Mouse (Mus musculus): ENCODE results near the gene Ddah2. TPM values are rescaled to one million over a fixed set of nuclear protein-coding genes. Genes with fewer than 3 reads are reported as not detected.
A peak's percentile ranks its signal among the peaks of the same experiment; 100 is the strongest.

The Ddah2 gene
- total RNA-seq, 2 experiments from 2014 or later = 13.7 to 15.8 TPM

DNA sequence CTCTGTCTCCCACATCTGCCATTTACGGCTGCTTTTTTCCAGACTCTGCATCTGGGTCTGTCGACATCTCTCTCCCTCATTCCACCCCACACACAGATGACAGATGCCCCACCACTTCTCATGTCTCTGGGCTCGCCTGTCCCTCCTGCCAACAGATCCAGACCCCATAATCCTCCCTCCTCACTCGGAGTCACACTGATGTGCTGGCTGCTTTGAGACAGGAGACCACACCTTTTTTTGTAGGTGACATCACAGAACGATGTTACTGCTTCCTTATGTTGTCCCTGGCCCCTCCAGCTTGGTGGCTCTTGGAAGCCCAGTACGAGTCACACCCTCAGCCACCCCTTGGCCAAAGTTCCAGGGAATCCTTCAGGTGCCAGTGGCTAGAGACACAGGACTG lies 21.4 kb downstream of the Ddah2 start:
- Histone ChIP-seq H3K4me3 (no peak overlapping the region), H3K27ac (peak overlapping the region; percentile 62; the same call in 1 of the 2 replicates)
- no peak for TF ChIP-seq CTCF (conservative IDR thresholded peaks at IDR 0.05)
- no peak for DNase-seq (ENCODE audit: low spot score in 2 of 2)

DNA sequence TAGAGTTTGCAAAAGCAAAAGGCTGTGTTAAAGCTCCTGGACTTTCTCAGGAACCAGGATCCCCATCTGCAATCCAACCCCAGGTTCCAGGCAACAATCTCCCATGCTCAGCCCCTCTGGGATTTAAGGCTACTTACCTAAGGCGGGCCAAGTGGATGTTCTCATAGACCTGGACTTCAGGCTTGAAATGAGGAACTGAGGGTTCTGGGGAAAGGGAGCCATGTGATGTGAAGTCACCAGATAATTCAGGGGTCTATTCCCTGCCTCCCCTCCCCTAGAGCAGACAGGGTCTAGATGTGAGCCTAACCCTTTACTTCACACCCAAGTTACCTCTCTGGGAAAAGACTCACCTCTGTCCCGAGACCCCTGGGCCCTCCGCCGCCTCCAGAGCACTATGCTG lies 21.9 kb downstream of the Ddah2 start:
- Histone ChIP-seq H3K4me3 (no peak overlapping the region), H3K27ac (peak overlapping the region; percentile 62; the same call in 1 of the 2 replicates)
- no peak for TF ChIP-seq CTCF (conservative IDR thresholded peaks at IDR 0.05)
- DNase-seq (ENCODE audit: low spot score in 2 of 2) = no peak

DNA sequence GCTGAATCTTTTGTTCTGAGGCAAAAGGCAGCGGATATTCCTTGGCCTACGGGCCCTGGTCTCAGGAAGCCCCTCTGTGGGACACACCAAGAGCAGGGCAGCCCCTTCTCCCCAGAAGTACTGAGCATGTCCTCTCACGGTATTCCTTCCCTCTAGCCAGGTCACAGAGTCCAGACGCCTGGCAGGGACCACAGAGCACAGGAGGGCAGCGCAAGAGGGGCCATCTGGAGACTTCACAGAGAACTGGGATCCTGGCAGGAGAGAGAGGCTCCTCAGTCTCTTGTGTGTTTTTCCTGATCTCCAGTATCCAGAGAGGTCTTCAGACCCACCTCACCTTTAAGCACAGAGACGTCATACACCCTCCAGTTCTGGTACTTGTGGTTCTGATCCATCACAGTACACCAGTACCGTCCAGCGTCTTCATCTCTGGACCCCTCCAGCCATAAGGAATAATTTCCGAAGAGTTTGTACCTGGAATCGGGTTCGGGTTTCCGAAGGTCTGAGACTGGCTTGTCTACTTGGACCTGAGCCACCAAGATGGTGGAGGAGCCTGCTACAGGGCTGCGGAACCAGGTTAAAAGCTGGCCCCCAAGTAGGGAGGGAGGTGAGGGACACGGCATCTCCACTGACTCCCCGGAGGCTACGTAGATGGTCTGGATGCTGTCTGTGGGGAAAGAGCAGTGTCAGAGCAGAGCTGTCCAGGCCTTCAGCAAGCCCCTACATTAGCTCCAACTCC lies 24.2 kb downstream of the Ddah2 start:
- H3K4me3 ChIP-seq = no peak overlapping the region
- H3K27ac ChIP-seq = no peak overlapping the region
- DNase-seq (ENCODE audit: low spot score in 2 of 2) = no peak
- TF ChIP-seq CTCF (conservative IDR thresholded peaks at IDR 0.05) = no peak

DNA sequence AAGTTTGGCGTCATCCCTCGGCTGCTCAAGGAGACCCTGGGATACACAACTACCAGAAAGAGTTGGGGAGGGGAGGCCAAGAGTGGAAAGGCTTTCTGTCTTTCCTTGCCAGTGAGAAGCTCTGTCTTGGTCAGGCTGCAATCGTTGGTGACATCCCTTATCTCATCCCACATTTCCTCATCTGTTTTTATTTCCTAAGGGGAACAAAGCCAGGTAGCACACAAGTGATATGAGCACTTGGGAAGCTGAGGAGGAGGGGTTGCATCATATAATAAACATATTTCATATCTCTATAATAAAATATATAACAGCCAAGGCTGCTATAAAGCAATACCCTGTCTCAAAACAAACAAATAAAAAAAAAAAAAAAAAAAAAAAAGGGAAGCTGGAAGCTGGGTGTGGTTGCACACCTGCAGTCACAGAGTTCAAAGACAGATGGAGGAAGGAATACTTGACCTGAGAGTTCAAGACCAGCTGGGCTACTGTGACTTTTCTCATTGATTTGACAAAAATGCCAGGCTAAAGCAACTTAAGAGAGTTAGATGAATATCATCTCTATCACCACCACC lies 25.2 kb downstream of the Ddah2 start:
- Histone ChIP-seq H3K27ac (no peak overlapping the region), H3K4me3 (no peak overlapping the region)
- DNase-seq (ENCODE audit: low spot score in 2 of 2) = no peak
- TF ChIP-seq CTCF (conservative IDR thresholded peaks at IDR 0.05) = no peak

DNA sequence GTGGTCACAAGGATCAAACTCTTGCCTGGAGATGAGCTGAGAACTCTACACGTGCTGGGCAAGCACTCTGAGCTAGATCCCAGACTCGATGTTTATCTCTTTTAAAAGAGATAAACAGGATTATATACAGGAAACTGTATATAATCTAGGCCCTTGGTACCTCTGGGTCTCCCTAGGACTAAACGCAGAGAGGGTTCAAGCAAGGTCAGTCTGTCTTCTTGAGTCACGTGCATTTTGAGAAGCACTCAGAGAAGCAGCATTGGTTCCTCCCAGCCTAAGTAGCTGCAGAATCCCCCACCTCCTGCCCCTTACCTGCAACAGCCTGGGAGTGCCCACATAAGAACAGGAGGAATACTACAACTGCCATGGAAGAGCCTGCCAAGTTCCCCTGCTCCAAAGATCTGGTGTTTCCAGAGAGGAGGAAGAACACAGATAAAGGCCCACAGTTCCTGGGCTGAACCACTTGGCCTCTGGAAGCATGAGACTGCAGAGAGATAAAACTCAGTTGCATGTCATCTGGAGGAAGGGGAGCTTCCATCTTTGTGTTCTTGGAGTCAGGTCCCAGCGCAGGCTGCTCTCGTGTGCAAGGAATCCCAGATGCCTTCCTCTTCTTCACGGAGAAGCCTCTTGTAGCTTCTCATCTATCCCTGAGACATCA lies 26.5 kb downstream of the Ddah2 start, which contains the start of gene Ly6g6f:
Gene Ly6g6f, minus strand, starts transcription at position 403 of the 658 bp plus-strand sequence.
- TF ChIP-seq CTCF (conservative IDR thresholded peaks at IDR 0.05) = no peak
- no peak for DNase-seq (ENCODE audit: low spot score in 2 of 2)

DNA sequence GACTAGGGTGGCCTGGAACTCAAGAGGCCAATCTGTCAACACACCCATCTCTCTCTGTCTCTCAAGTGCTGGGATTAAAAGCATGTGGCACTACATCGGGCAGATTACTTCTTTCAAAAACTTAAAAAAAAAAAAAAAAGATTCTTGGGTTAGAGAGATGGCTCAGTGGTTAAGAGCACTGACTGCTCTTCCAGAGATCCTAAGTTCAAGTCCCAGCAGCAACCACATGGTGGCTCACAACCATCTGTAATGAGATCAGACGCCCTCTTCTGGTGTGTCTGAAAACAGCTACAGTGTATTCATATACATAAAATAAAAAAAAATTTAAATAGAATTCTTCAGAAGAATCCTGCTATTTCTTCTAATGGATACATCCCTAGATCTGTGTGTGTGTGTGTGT lies 29.3 kb downstream of the Ddah2 start:
- Histone ChIP-seq H3K27ac (no peak overlapping the region), H3K4me3 (no peak overlapping the region)
- DNase-seq (ENCODE audit: low spot score in 2 of 2) = no peak
- peak; percentile 71 for TF ChIP-seq CTCF (conservative IDR thresholded peaks at IDR 0.05)

More for the DNA sequence above, 26.5 kb downstream of the Ddah2 start, which contains the start of gene Ly6g6f:
- no peak within 1 kb of the TSS for H3K27ac ChIP-seq
- no peak within 1 kb of the TSS for H3K4me3 ChIP-seq

DNA sequence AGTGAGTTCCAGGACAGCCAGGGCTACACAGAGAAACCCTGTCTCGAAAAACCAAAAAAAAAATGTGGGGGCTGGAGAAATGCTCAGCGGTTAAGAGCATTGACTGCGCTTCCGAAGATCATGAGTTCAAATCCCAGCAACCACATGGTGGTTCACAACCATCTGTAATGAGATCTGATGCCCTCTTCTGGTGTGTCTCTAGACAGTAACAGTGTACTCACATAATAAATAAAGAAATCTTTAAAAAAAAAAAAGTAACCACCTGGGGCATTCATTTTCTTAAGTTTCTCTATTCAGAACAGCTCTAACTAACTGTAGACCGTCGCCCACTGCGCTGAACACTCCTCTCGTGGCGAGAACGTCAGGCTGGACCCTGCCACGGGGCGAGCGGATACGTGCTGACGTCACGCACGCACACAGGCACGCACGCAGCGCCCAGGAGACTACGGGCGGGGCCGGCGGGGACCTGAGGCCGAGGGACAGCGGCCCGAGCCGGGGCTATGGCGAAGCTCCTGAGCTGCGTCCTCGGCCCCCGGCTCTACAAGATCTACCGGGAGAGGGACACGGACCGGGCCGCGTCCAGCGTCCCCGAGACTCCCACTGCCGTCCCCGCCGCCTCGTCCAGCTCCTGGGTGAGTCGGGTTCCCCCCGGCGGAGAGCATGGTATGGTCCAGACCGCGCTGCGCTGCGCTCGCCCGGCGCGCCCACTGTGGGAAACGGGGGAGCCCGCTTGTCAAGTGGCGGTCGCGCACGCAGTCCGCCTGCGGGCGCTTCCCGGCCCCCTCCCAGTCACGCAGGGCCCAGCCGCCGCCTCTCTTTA lies 30.2 kb downstream of the Ddah2 start, which contains the start of gene Abhd16a:
Gene Abhd16a, plus strand, starts transcription at position 439 of the 820 bp plus-strand sequence.
- Histone ChIP-seq H3K27ac (peak within 1 kb of the TSS; percentile 100), H3K4me3 (peak within 1 kb of the TSS; percentile 82)
- peak; percentile 61 for TF ChIP-seq CTCF (conservative IDR thresholded peaks at IDR 0.05)
- peak; percentile 93 for DNase-seq (ENCODE audit: low spot score in 2 of 2)

DNA sequence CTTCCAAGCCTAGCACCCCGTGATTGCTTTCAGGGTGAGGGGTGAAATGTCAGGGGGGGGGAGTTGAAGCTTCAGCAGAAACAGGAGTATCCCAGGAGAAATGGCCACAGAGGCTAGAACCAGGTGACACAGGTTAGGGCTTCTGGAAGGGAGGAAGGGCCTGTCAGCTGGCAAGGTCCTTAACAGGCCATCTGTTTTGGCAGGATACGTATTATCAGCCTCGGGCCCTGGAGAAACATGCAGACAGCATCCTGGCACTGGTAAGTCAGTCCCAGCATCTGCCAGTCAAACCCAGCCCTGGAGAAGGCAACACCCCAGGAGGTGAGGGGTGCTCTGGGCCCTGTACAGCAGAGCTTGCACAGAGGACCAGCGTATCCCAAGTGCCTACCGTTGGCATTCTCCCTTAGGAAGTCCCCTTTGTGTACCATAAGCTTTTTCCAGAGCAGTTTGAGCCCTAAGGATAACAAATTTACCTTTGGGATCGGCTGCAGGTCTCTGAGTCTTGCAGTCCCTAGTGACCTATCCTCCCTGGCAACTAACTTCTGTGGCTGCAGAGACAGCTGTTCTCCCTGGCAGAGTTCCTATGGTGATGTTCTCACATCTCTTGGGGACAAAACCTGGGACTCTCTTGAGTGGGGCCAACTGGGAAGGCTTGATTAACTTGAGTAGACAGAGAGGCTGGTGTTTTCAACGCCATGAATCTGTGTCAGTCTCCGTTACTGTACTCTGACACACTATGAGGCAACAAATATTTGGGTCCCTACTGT lies 31.5 kb downstream of the Ddah2 start:
- DNase-seq (ENCODE audit: low spot score in 2 of 2) = no peak
- TF ChIP-seq CTCF (conservative IDR thresholded peaks at IDR 0.05) = no peak
- peak overlapping the region; percentile 82 for H3K4me3 ChIP-seq
- H3K27ac ChIP-seq = peak overlapping the region; percentile 100

DNA sequence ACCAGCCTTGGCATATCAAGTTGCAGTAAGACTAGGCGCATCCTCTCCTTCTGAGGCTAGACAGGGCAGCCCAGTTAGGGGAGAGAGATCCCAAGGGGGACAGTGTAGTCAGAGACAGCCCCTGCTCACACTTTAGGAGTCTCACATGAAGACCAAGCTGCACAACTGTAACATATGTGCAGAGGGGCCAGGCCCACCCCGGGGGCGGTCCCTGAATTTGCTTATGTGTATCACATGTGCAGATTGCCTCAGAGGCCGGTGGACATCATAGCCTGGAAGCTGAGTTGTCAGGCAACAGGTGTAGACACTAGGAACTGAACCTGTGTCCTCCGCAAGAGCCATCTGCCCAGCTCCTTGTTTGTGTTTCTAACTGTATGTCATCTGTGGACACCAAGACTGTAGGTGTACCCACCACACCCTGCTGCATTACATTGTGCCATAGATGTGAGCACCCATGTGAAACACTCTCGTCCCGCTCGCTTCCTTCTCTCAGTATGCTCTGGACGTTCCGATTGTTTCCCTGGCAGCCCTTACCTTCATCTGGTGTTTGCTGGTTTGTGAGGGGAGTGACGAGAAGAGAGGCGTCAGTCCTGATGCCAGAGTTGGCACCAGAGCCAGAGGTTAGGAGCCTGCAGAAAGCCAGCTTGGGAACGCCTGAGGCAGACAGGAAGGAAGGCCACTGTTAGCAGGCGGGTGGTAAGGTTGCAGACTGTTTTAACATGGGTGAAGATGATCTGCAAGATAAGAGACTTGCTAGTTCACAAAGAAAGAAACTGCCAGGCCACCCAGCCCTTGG lies 33.8 kb downstream of the Ddah2 start:
- Histone ChIP-seq H3K4me3 (no peak overlapping the region; the same call in 1 of the 2 replicates), H3K27ac (peak overlapping the region; percentile 25; the same call in 1 of the 2 replicates)
- no peak for TF ChIP-seq CTCF (conservative IDR thresholded peaks at IDR 0.05)
- DNase-seq (ENCODE audit: low spot score in 2 of 2) = no peak

DNA sequence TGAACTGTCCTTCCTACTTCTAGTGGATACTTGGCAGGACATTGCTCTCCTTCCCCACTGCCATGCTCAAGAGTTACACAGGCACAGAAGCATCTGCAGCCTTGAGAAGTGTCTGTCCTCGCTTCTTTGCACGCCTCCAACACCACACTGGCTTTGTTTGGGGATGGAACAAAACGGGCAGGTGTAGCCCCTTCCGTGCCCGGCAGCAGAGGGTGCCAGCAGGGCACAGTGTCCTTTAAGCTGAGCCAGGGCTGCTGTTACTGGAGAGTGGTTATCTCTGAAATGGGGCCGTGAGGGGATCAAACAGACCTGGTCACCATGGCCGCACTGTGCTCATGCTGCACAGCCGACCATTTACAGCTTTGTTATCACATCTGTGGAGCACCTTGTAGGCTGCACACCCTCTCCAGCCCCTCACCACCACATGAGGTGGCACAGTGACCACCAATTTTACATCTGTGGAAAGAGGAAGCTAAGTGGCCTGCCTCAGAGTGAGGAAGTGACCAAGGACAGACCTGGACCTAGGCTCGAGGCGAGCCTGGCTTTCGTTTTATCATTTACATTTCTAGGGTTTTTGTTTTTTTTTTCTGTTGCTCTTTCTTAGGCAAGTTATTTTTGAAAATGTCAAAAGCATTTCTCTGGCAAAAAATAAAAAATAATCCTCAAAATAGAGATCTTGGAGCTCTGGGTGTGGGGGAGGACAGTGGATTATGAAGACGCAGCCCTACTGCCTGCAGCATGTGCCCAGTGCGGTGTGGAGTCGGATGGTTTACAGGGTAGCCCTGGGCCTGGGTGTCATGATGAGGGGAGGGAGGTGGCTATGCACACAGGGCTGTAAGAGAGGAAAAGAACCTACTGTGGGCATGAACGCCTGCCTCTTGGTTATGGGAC lies 35.9 kb downstream of the Ddah2 start:
- no peak for DNase-seq (ENCODE audit: low spot score in 2 of 2)
- Histone ChIP-seq H3K27ac (no peak overlapping the region; the same call in 1 of the 2 replicates), H3K4me3 (no peak overlapping the region)
- no peak for TF ChIP-seq CTCF (conservative IDR thresholded peaks at IDR 0.05)
